Mouse (Mus musculus): ENCODE measurements around the gene Fgfr2. TPM values are rescaled to one million over a fixed set of nuclear protein-coding genes. Genes with fewer than 3 reads are reported as not detected.

Fgfr2 gene
- polyA plus RNA-seq, 1 experiment from 2014 or later, result not detected

DNA sequence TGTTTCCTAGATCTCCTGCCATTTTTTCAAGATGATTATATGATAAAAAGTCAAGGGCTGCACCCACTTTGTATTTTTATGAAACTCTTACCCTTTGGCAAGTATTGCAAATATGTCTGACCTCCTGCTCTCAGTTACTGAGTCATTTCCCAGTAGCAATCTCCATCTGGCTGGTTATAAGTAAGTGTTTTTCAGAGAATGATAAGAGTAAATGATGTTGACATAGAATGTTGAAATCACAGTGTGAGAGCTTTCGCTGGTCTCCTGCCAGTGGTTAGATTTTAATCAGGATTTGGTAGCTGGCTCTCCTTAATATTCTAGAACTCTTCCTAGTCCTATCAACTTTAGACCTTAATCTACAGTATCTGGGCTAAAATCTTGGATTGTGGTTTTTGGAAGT, 2111.2 kb downstream of the Fgfr2 start:
- Histone ChIP-seq H3K36me3 (ENCODE audit: inconsistent target) (no peaks in the 10 kb centered on the region), H3K79me2 (ENCODE audit: inconsistent target) (no peaks in the 10 kb centered on the region), H3K4me3 (ENCODE audit: inconsistent target) (no peak overlapping the region), H3K27ac (no peak overlapping the region)
- 80% methylated on average over 1 of the region's 1 CpGs for WGBS (ENCODE audit: missing documents)

- Histone ChIP-seq H3K27ac (no peak overlapping the region), H3K4me3 (ENCODE audit: inconsistent target) (no peak overlapping the region), H3K79me2 (ENCODE audit: inconsistent target) (no peaks in the 10 kb centered on the region), H3K36me3 (ENCODE audit: inconsistent target) (no peaks in the 10 kb centered on the region)
- 78% methylated on average over 3 of the region's 5 CpGs for whole genome bisulfite sequencing (ENCODE audit: missing documents)
These were observed 2114.0 kb downstream of the Fgfr2 start for GRCm38 (mm10) chr7:131009178-131009577.

DNA sequence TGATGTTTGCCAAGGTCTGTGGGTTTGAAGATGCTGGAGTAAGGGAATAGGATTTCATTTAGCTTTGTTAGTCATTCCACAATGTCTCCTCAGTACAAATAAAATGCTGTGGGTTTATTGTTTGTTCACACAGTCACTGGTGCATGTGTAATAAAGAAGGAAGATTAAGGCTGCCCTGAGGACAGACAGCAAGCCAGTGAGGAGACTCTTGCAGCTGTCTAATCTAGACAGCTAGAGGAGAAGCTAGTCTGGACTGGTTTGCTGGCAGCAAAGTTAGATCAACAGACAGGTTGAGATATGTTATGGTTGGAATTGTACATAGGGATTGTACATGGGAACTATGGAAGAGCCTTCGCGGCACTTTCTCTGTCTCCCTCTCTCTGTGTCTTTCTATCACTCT, 2115.9 kb downstream of the Fgfr2 start:
- H3K79me2 ChIP-seq (ENCODE audit: inconsistent target), result no peaks in the 10 kb centered on the region
- H3K36me3 ChIP-seq (ENCODE audit: inconsistent target), result no peaks in the 10 kb centered on the region
- H3K4me3 ChIP-seq (ENCODE audit: inconsistent target), result no peak overlapping the region
- WGBS (ENCODE audit: missing documents), result 89% methylated on average over 2 of the region's 2 CpGs
- no peak overlapping the region for H3K27ac ChIP-seq

DNA sequence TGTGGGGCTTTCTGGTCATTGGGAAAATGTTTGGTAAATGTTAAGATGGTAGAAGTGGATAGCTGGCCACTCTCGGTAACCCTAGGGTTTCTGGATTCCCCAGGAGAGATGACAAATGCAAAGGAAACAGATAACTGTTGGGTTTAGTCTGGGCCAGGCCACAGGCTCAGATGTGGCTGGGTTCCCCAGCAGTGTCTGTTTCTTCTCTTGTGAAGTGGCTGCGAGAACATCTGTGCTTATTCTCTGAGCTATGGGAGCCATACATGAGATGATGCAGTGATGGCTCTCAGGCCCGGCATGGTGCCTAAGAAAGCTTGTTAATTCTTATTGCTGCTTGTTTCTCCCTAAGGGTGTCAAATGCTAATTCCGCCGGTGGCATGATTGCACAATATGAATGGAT, 2119.1 kb downstream of the Fgfr2 start:
- Histone ChIP-seq H3K27ac (no peak overlapping the region), H3K36me3 (ENCODE audit: inconsistent target) (no peaks in the 10 kb centered on the region), H3K79me2 (ENCODE audit: inconsistent target) (no peaks in the 10 kb centered on the region), H3K4me3 (ENCODE audit: inconsistent target) (no peak overlapping the region)
- WGBS (ENCODE audit: missing documents), result 93% methylated on average over 5 of the region's 5 CpGs

- H3K79me2 ChIP-seq (ENCODE audit: inconsistent target), result no peaks in the 10 kb centered on the region
- H3K27ac ChIP-seq, result no peak overlapping the region
- H3K36me3 ChIP-seq (ENCODE audit: inconsistent target), result no peaks in the 10 kb centered on the region
- WGBS (ENCODE audit: missing documents), result 89% methylated on average over 11 of the region's 12 CpGs
- no peak overlapping the region for H3K4me3 ChIP-seq (ENCODE audit: inconsistent target)
These were observed 2121.0 kb downstream of the Fgfr2 start for GRCm38 (mm10) chr7:131001976-131002726.

DNA sequence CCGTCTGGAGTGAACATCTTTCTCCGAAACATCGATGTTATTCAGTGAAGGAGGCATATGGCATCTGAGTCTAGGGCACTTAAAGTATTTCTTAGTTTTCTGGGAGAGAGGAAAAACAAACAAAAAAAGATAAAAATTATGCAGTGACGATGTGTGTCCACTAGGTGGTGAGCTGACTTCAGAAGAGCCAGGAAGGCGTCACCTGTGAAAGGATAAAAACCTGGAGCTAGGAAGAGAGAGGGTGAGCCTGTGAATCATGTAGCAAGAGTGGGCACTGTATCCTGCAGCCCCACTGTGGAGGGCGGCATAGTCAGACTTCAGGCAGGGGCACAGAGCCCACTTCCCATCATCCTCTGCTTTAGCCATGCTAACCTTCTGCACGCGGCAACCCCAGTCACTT, 2129.2 kb downstream of the Fgfr2 start:
- H3K36me3 ChIP-seq (ENCODE audit: inconsistent target), result no peaks in the 10 kb centered on the region
- no peak overlapping the region for H3K4me3 ChIP-seq (ENCODE audit: inconsistent target)
- H3K79me2 ChIP-seq (ENCODE audit: inconsistent target), result no peaks in the 10 kb centered on the region
- 66% methylated on average over 8 of the region's 8 CpGs for WGBS (ENCODE audit: missing documents)
- H3K27ac ChIP-seq, result no peak overlapping the region

DNA sequence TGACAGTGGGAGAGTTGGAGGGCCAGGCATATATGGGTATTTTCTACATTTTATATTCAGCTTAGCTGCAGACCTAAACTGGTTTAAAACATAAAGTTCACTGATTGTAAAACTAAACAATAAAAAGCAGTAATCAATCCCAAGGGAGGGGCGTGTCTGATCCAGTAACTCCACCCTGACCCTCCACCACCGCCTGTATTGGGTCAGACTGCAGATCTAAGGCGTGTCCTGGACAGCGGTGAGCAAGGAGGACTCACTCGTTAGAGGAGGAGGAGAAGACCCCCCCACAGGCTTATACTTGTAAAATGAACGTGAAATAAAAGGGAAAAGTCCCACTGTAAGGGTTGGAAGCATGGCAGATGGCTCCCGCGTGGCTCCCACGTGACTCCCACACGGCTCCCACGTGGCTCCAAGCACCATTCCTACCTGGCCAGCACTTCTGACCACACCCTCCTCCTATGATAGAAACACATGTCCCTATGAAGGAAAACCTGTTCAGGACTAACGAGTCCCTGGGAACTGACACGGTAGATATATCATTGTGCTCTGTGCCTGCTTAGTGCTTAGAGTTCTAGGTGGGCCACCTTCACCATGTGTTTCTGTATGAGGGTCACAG, 2131.9 kb downstream of the Fgfr2 start:
- Histone ChIP-seq H3K27ac (no peak overlapping the region), H3K4me3 (ENCODE audit: inconsistent target) (no peak overlapping the region), H3K36me3 (ENCODE audit: inconsistent target) (no peaks in the 10 kb centered on the region), H3K79me2 (ENCODE audit: inconsistent target) (no peaks in the 10 kb centered on the region)
- WGBS (ENCODE audit: missing documents), result 88% methylated on average over 13 of the region's 13 CpGs

GRCm38 (mm10) chr7:130989371-130989770, 2133.8 kb downstream of the Fgfr2 start:
- no peak overlapping the region for H3K27ac ChIP-seq

GRCm38 (mm10) chr7:130988146-130988545, 2135.0 kb downstream of the Fgfr2 start:
- Histone ChIP-seq H3K79me2 (ENCODE audit: inconsistent target) (no peaks in the 10 kb centered on the region), H3K4me3 (ENCODE audit: inconsistent target) (no peak overlapping the region), H3K27ac (no peak overlapping the region), H3K36me3 (ENCODE audit: inconsistent target) (no peaks in the 10 kb centered on the region)
- 82% methylated on average over 5 of the region's 5 CpGs for WGBS (ENCODE audit: missing documents)

More at GRCm38 (mm10) chr7:130989371-130989770, 2133.8 kb downstream of the Fgfr2 start:
- Histone ChIP-seq H3K79me2 (ENCODE audit: inconsistent target) (no peaks in the 10 kb centered on the region), H3K36me3 (ENCODE audit: inconsistent target) (no peaks in the 10 kb centered on the region), H3K4me3 (ENCODE audit: inconsistent target) (no peak overlapping the region)
- 89% methylated on average over 3 of the region's 3 CpGs for WGBS (ENCODE audit: missing documents)

GRCm38 (mm10) chr7:130985716-130986115, 2137.4 kb downstream of the Fgfr2 start:
- H3K4me3 ChIP-seq (ENCODE audit: inconsistent target), result no peak overlapping the region
- H3K36me3 ChIP-seq (ENCODE audit: inconsistent target), result no peaks in the 10 kb centered on the region
- no peaks in the 10 kb centered on the region for H3K79me2 ChIP-seq (ENCODE audit: inconsistent target)
- WGBS (ENCODE audit: missing documents), result 79% methylated on average over 3 of the region's 3 CpGs
- no peak overlapping the region for H3K27ac ChIP-seq

GRCm38 (mm10) chr7:130985193-130985592, 2138.0 kb downstream of the Fgfr2 start:
- 97% methylated on average over 12 of the region's 12 CpGs for WGBS (ENCODE audit: missing documents)

GRCm38 (mm10) chr7:130984294-130984693, 2138.9 kb downstream of the Fgfr2 start:
- WGBS (ENCODE audit: missing documents), result 94% methylated on average over 7 of the region's 7 CpGs
- Histone ChIP-seq H3K27ac (no peak overlapping the region), H3K4me3 (ENCODE audit: inconsistent target) (no peak overlapping the region), H3K36me3 (ENCODE audit: inconsistent target) (no peaks in the 10 kb centered on the region), H3K79me2 (ENCODE audit: inconsistent target) (no peaks in the 10 kb centered on the region)

More at GRCm38 (mm10) chr7:130985193-130985592, 2138.0 kb downstream of the Fgfr2 start:
- H3K4me3 ChIP-seq (ENCODE audit: inconsistent target), result no peak overlapping the region
- H3K79me2 ChIP-seq (ENCODE audit: inconsistent target), result no peaks in the 10 kb centered on the region
- no peaks in the 10 kb centered on the region for H3K36me3 ChIP-seq (ENCODE audit: inconsistent target)
- H3K27ac ChIP-seq, result no peak overlapping the region

- Histone ChIP-seq H3K4me3 (ENCODE audit: inconsistent target) (no peak overlapping the region), H3K36me3 (ENCODE audit: inconsistent target) (no peaks in the 10 kb centered on the region), H3K27ac (no peak overlapping the region), H3K79me2 (ENCODE audit: inconsistent target) (no peaks in the 10 kb centered on the region)
- WGBS (ENCODE audit: missing documents), result 68% methylated on average over 3 of the region's 3 CpGs
These were observed 2140.3 kb downstream of the Fgfr2 start for GRCm38 (mm10) chr7:130982881-130983280.

GRCm38 (mm10) chr7:130982371-130982770, 2140.8 kb downstream of the Fgfr2 start:
- Histone ChIP-seq H3K27ac (no peak overlapping the region), H3K4me3 (ENCODE audit: inconsistent target) (no peak overlapping the region), H3K36me3 (ENCODE audit: inconsistent target) (no peaks in the 10 kb centered on the region), H3K79me2 (ENCODE audit: inconsistent target) (no peaks in the 10 kb centered on the region)
- WGBS (ENCODE audit: missing documents), result 81% methylated on average over 4 of the region's 4 CpGs

DNA sequence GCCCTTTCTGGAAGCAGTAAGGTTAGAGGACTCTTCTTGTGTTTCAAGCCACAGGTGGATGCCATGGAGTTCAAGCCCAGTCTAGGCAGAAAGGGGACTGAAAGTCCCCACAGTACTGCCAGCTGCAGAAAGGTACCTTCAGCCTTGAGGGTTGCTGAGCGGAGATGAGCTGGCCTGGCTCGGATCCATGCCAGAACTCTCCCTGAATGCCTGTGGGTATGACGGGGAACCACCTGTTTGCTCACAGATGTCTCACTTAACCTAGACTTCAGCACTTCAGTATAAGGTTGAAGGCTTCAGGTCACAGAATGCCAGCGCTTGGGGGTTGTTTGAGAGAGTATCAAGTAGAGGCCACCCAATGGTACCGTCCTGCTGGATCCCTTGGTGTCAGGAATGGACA, 2143.0 kb downstream of the Fgfr2 start:
- Histone ChIP-seq H3K36me3 (ENCODE audit: inconsistent target) (no peaks in the 10 kb centered on the region), H3K4me3 (ENCODE audit: inconsistent target) (no peak overlapping the region), H3K79me2 (ENCODE audit: inconsistent target) (no peaks in the 10 kb centered on the region), H3K27ac (no peak overlapping the region)
- WGBS (ENCODE audit: missing documents), result 83% methylated on average over 4 of the region's 5 CpGs

All from macrophage (primary cell).